Mouse (Mus musculus): ENCODE data around the gene Nfrkb. TPM values are rescaled to one million over a fixed set of nuclear protein-coding genes. Genes with fewer than 3 reads are reported as not detected.

Nfrkb gene
- polyA plus RNA-seq, 1 experiment from 2014 or later, result 20.5 TPM

- Histone ChIP-seq H3K9ac (no peak overlapping the region), H3K27me3 (no peaks in the 10 kb centered on the region), H3K4me2 (no peak overlapping the region), H3K9me3 (no peaks in the 10 kb centered on the region), H3K4me1 (no peaks in the 10 kb centered on the region), H3K27ac (no peak overlapping the region), H3K4me3 (no peak overlapping the region), H3K36me3 (no peaks in the 10 kb centered on the region)
- WGBS, result 71% methylated on average over 5 of the region's 5 CpGs
- no peak for ATAC-seq (ENCODE audit: insufficient number of reproducible peaks, low FRiP score, low TSS enrichment, low read depth)
Measured at GRCm38 (mm10) chr9:31431751-31432150, 45.8 kb downstream of the Nfrkb start.

GRCm38 (mm10) chr9:31432336-31432975, 46.5 kb downstream of the Nfrkb start:
- no peak for ATAC-seq (ENCODE audit: insufficient number of reproducible peaks, low FRiP score, low TSS enrichment, low read depth)
- H3K9me3 ChIP-seq, result no peaks in the 10 kb centered on the region
- H3K36me3 ChIP-seq, result no peaks in the 10 kb centered on the region
- no peaks in the 10 kb centered on the region for H3K4me1 ChIP-seq
- WGBS, result 77% methylated on average over 7 of the region's 7 CpGs
- no peak overlapping the region for H3K4me2 ChIP-seq
- H3K27ac ChIP-seq, result no peak overlapping the region
- no peaks in the 10 kb centered on the region for H3K27me3 ChIP-seq
- H3K9ac ChIP-seq, result no peak overlapping the region
- H3K4me3 ChIP-seq, result no peak overlapping the region

GRCm38 (mm10) chr9:31433431-31433830, 47.4 kb downstream of the Nfrkb start:
- no peaks in the 10 kb centered on the region for H3K4me1 ChIP-seq
- WGBS, result 70% methylated on average over 3 of the region's 3 CpGs
- H3K9me3 ChIP-seq, result no peaks in the 10 kb centered on the region
- H3K27ac ChIP-seq, result no peak overlapping the region
- no peaks in the 10 kb centered on the region for H3K27me3 ChIP-seq
- H3K4me3 ChIP-seq, result no peak overlapping the region
- H3K9ac ChIP-seq, result no peak overlapping the region
- H3K4me2 ChIP-seq, result no peak overlapping the region
- no peak for ATAC-seq (ENCODE audit: insufficient number of reproducible peaks, low FRiP score, low TSS enrichment, low read depth)
- H3K36me3 ChIP-seq, result no peaks in the 10 kb centered on the region

GRCm38 (mm10) chr9:31435415-31435814, 49.4 kb downstream of the Nfrkb start:
- no peak overlapping the region for H3K4me3 ChIP-seq
- H3K27ac ChIP-seq, result no peak overlapping the region
- H3K4me2 ChIP-seq, result no peak overlapping the region
- H3K9ac ChIP-seq, result no peak overlapping the region
- no peak for ATAC-seq (ENCODE audit: insufficient number of reproducible peaks, low FRiP score, low TSS enrichment, low read depth)
- H3K27me3 ChIP-seq, result no peaks in the 10 kb centered on the region
- no peaks in the 10 kb centered on the region for H3K4me1 ChIP-seq
- 87% methylated on average over 8 of the region's 8 CpGs for WGBS
- no peaks in the 10 kb centered on the region for H3K36me3 ChIP-seq
- no peaks in the 10 kb centered on the region for H3K9me3 ChIP-seq

GRCm38 (mm10) chr9:31437861-31438260, 51.9 kb downstream of the Nfrkb start:
- 55% methylated on average over 7 of the region's 7 CpGs for WGBS
- no peaks in the 10 kb centered on the region for H3K27me3 ChIP-seq
- no peak overlapping the region for H3K4me3 ChIP-seq
- H3K27ac ChIP-seq, result no peak overlapping the region
- no peaks in the 10 kb centered on the region for H3K4me1 ChIP-seq
- no peaks in the 10 kb centered on the region for H3K36me3 ChIP-seq
- H3K4me2 ChIP-seq, result no peak overlapping the region
- H3K9ac ChIP-seq, result no peak overlapping the region
- no peaks in the 10 kb centered on the region for H3K9me3 ChIP-seq
- ATAC-seq (ENCODE audit: insufficient number of reproducible peaks, low FRiP score, low TSS enrichment, low read depth), result no peak

GRCm38 (mm10) chr9:31438834-31439233, 52.8 kb downstream of the Nfrkb start:
- no peak overlapping the region for H3K4me2 ChIP-seq
- H3K4me1 ChIP-seq, result no peaks in the 10 kb centered on the region
- H3K9me3 ChIP-seq, result no peaks in the 10 kb centered on the region
- no peak overlapping the region for H3K9ac ChIP-seq
- H3K36me3 ChIP-seq, result no peaks in the 10 kb centered on the region
- H3K27me3 ChIP-seq, result no peaks in the 10 kb centered on the region
- no peak overlapping the region for H3K27ac ChIP-seq
- no peak overlapping the region for H3K4me3 ChIP-seq
- no peak for ATAC-seq (ENCODE audit: insufficient number of reproducible peaks, low FRiP score, low TSS enrichment, low read depth)
- WGBS, result 64% methylated on average over 5 of the region's 5 CpGs

- no peak overlapping the region for H3K9ac ChIP-seq
- WGBS, result 80% methylated on average over 6 of the region's 6 CpGs
- no peak overlapping the region for H3K4me3 ChIP-seq
- no peak for ATAC-seq (ENCODE audit: insufficient number of reproducible peaks, low FRiP score, low TSS enrichment, low read depth)
- H3K4me1 ChIP-seq, result no peaks in the 10 kb centered on the region
- H3K4me2 ChIP-seq, result no peak overlapping the region
- no peak overlapping the region for H3K27ac ChIP-seq
- H3K36me3 ChIP-seq, result no peaks in the 10 kb centered on the region
- no peaks in the 10 kb centered on the region for H3K27me3 ChIP-seq
- no peaks in the 10 kb centered on the region for H3K9me3 ChIP-seq
Measured at GRCm38 (mm10) chr9:31439341-31439740, 53.3 kb downstream of the Nfrkb start.

GRCm38 (mm10) chr9:31440366-31440765, 54.4 kb downstream of the Nfrkb start:
- H3K27me3 ChIP-seq, result no peaks in the 10 kb centered on the region
- H3K36me3 ChIP-seq, result no peaks in the 10 kb centered on the region
- no peak overlapping the region for H3K4me3 ChIP-seq
- no peak overlapping the region for H3K9ac ChIP-seq
- 76% methylated on average over 5 of the region's 5 CpGs for WGBS
- H3K4me1 ChIP-seq, result no peaks in the 10 kb centered on the region
- H3K9me3 ChIP-seq, result no peaks in the 10 kb centered on the region
- H3K27ac ChIP-seq, result no peak overlapping the region
- H3K4me2 ChIP-seq, result no peak overlapping the region
- no peak for ATAC-seq (ENCODE audit: insufficient number of reproducible peaks, low FRiP score, low TSS enrichment, low read depth)

- Histone ChIP-seq H3K9me3 (no peaks in the 10 kb centered on the region), H3K36me3 (no peaks in the 10 kb centered on the region), H3K27me3 (no peaks in the 10 kb centered on the region), H3K4me1 (no peaks in the 10 kb centered on the region), H3K9ac (no peak overlapping the region), H3K27ac (no peak overlapping the region), H3K4me3 (no peak overlapping the region), H3K4me2 (no peak overlapping the region)
- WGBS, result 78% methylated on average over 3 of the region's 3 CpGs
- ATAC-seq (ENCODE audit: insufficient number of reproducible peaks, low FRiP score, low TSS enrichment, low read depth), result no peak
Measured at GRCm38 (mm10) chr9:31441487-31441886, 55.5 kb downstream of the Nfrkb start.

GRCm38 (mm10) chr9:31444236-31444635, 58.2 kb downstream of the Nfrkb start:
- WGBS, result 66% methylated on average over 8 of the region's 8 CpGs
- no peaks in the 10 kb centered on the region for H3K4me1 ChIP-seq
- ATAC-seq (ENCODE audit: insufficient number of reproducible peaks, low FRiP score, low TSS enrichment, low read depth), result no peak
- no peak overlapping the region for H3K9ac ChIP-seq
- no peaks in the 10 kb centered on the region for H3K36me3 ChIP-seq
- H3K9me3 ChIP-seq, result no peaks in the 10 kb centered on the region
- no peak overlapping the region for H3K4me3 ChIP-seq
- no peaks in the 10 kb centered on the region for H3K27me3 ChIP-seq
- H3K4me2 ChIP-seq, result no peak overlapping the region
- no peak overlapping the region for H3K27ac ChIP-seq

- no peak overlapping the region for H3K4me2 ChIP-seq
- 82% methylated on average over 7 of the region's 7 CpGs for WGBS
- H3K4me1 ChIP-seq, result no peaks in the 10 kb centered on the region
- H3K27me3 ChIP-seq, result no peaks in the 10 kb centered on the region
- H3K27ac ChIP-seq, result no peak overlapping the region
- no peaks in the 10 kb centered on the region for H3K9me3 ChIP-seq
- no peak overlapping the region for H3K4me3 ChIP-seq
- no peak overlapping the region for H3K9ac ChIP-seq
- ATAC-seq (ENCODE audit: insufficient number of reproducible peaks, low FRiP score, low TSS enrichment, low read depth), result no peak
- no peaks in the 10 kb centered on the region for H3K36me3 ChIP-seq
Measured at GRCm38 (mm10) chr9:31449145-31449772, 63.3 kb downstream of the Nfrkb start.

GRCm38 (mm10) chr9:31452166-31452565, 66.2 kb downstream of the Nfrkb start:
- Histone ChIP-seq H3K4me2 (no peak overlapping the region), H3K9ac (no peak overlapping the region), H3K27me3 (no peaks in the 10 kb centered on the region), H3K9me3 (no peaks in the 10 kb centered on the region), H3K4me1 (no peaks in the 10 kb centered on the region), H3K36me3 (no peaks in the 10 kb centered on the region), H3K27ac (no peak overlapping the region), H3K4me3 (no peak overlapping the region)
- ATAC-seq (ENCODE audit: insufficient number of reproducible peaks, low FRiP score, low TSS enrichment, low read depth), result no peak
- 20% methylated on average over 10 of the region's 10 CpGs for WGBS
